Mouse (Mus musculus) stomach, postnatal 0 days (tissue): ENCODE data around the gene Phf12.

ENCODE experiments used
- CTCF ChIP-seq: IDR thresholded peaks from 2 replicates; pipeline ENCODE4 v1.5.1; 2016; ENCODE audit warnings: antibody characterized with exemption, low read depth, mild to moderate bottlenecking, moderate library complexity
- EP300 ChIP-seq: optimal IDR thresholded peaks from 2 replicates; pipeline ENCODE3; 2016; ENCODE audit warnings: antibody characterized with exemption

- no peak for TF ChIP-seq CTCF
- TF ChIP-seq EP300: no peak
These were observed 50.2 kb downstream of the Phf12 start for GRCm38 (mm10) chr11:78032809-78033195.
